Mouse (Mus musculus) gastrocnemius, postnatal 4 days (tissue): ENCODE data around the gene Hes5. TPM values are rescaled to one million over a fixed set of nuclear protein-coding genes. Genes with fewer than 3 reads are reported as not detected.

Experiments used
- DNase-seq, 2 experiments: peaks; one replicate each; pipeline ENCODE4 v3.0.0; 2021 to 2022; ENCODE audit warnings: low spot score in 2 of 2, mixed read lengths in 2 of 2
- total RNA-seq, 2 experiments: library from RNA; stranded (reverse); gene quantifications; 2 replicates each; pipeline ENCODE4 v1.2.3; 2021

Gene Hes5
- total RNA-seq, 2 experiments from 2014 or later: 0.49 to 0.67 TPM

DNA sequence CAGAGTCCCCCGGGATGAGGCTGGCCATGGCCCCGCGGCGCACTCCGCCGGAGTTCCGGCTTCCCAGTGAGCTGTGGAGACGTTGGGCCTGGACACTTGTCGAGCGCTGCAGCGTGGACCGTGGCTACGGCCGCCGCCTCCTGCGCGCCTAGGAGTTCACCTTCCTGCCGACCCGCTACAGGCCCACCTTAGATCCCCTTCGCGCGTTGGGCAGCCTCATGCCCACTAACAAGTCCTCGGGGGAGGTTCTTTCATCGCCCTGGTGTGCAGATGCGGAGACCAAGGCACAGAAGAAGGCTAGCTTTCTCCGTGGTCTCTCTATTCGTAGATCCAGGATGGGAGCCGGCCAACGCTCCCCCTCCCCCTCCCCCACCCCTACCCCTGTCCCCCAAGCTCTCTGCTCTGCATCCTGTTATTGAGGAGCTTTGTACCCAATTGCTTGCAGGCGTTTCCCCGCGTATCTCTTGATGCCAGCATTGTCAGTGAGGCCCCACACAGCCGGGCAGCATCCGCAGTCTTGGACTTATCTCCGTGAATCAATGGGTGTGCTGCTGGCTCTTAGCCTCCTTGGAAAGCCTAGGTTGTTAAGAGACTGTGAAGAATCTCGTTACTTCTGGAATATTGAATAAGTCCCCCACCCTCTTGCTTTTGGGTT lies 4.0 kb downstream of the Hes5 start:
- DNase-seq: no peak

DNA sequence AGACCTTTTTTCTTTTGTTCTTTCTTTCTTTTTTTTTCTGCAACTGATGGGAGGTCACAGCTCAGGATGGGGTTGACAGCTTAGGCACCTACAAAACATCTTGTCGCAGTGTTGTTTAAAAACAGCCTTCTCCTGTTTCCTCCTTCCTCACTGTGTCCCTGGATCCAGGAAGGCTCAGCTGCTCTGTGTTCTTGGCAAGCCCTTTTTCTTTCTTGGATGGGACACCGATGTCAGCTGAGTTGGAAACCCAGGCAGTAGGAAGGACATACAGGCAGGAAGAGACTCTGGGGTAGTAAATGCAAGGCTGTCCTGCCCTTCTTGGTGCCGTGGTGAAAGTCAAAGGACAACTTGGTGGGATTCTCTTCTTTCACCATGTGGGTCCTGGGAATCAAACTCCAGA lies 5.1 kb downstream of the Hes5 start:
- DNase-seq: no peak

DNA sequence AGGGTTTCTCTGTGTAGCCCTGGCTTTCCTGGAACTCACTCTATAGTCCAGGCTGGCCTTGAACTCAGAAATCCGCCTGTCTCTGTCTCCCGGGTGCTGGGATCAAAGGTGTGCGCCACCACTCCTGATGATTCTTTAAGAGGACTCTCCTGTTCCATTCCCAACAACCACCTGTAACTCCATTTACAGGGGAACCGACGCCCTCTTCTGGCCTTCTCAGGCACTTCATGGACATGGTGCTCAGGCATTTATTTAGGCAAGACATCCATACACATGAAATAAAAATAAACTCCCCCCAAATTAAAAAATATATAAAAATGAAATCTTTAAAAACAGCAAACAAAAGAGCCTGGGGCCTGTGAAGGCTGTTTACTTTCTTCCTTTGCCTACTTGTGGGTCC lies 6.5 kb downstream of the Hes5 start:
- DNase-seq: no peak

DNA sequence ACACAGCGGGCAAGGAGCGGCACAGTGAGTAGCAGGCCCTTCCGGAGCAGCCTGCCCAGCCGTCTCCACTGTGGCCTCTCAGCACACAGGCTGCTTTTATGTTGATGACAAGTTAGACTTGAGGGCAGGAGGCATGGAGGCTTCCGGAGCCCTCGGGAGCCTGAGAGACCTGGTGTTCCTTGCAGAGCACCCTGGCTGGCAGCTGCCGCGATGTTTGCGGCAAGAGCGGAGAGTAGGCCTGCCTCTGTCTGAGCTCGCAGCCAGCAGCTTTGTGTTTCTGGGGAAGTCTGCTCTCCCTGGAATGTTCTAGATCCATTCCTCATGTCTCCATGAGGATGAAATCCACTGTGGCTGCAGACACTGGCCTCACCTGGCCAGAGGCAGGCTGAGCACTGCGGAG lies 11.8 kb downstream of the Hes5 start:
- DNase-seq: no peak

DNA sequence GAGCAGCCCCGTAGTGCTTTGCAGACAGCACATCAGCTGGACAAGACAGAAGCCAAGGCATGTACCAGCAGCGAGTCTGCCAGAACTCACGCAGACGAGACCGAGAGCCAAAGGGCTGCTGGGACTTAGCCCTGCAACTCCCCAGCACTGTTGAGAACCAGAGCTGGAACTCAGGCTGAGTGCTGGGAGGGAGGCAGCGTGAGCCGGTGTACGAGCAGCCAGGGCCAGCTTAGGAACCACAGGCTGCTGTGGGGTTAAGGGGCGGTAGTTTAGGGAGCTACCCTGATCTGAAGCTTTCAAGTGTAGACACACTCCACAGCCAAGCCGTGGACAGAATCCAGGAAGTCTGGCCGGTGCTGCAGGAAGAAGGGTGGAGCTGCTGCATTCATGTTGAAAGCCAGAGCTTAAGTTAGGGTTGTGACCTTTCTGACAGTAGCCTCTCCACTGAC lies 13.5 kb downstream of the Hes5 start:
- DNase-seq: peak in 1 of 2 experiments; percentile 60

DNA sequence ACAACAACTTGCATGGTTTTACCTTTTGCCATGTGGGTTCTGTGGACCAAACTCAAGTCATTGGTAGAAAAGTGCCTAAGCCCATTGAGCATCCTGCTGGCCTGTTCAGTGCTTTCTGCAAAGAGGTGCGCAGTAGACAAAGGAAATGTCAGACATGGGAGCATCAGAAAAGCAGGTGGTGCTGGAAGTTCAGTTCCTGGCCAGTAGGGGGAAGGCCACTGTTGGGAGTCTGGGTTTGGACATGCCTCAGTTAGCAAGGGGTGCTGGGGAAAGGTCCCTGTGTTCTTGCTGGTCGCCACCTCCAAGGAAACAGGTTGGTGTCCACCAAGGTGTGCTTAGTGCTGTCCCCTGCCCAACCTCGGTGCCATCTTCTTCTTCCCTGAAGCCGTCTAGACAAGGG lies 19.4 kb downstream of the Hes5 start:
- DNase-seq: no peak

DNA sequence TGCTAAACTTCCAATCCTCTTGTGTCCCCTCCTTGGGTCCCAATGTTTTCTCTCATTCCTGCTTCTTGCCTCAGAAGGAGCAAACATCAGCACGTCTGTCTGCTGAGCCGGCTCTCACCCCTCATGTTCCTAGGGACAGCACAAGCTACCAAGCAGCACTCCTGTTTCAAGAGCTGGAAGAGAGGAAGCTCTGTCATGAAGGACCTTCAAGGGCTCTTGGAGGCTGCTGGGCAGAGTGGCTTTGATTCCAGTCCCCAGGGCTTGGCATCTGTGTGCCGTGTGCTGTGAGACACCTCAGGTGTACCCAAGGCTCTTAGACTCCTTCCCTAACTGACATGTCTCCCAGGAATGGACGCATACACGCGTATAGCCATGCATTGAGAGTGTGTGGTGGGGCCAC lies 20.4 kb downstream of the Hes5 start:
- no peak for DNase-seq

DNA sequence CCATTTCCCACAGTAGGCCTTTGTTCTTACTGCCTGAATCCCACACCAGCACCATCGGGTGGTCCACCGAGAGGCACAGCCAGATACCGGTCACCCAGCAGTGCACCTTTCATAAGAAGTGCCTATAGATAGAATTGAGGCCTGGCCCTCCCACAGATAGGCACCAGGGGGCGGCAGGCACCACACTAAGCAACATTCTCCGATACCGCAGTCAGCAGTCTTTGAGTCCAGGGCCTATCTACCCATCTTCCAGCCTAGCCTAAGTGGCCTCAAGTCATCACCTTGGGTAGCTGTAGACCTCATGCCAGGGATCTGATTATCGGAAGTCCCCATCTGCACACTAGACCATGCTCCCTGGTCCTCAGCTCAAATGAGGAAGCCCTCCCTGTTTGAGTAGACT lies 20.8 kb downstream of the Hes5 start:
- peak in 1 of 2 experiments; percentile 51 for DNase-seq

DNA sequence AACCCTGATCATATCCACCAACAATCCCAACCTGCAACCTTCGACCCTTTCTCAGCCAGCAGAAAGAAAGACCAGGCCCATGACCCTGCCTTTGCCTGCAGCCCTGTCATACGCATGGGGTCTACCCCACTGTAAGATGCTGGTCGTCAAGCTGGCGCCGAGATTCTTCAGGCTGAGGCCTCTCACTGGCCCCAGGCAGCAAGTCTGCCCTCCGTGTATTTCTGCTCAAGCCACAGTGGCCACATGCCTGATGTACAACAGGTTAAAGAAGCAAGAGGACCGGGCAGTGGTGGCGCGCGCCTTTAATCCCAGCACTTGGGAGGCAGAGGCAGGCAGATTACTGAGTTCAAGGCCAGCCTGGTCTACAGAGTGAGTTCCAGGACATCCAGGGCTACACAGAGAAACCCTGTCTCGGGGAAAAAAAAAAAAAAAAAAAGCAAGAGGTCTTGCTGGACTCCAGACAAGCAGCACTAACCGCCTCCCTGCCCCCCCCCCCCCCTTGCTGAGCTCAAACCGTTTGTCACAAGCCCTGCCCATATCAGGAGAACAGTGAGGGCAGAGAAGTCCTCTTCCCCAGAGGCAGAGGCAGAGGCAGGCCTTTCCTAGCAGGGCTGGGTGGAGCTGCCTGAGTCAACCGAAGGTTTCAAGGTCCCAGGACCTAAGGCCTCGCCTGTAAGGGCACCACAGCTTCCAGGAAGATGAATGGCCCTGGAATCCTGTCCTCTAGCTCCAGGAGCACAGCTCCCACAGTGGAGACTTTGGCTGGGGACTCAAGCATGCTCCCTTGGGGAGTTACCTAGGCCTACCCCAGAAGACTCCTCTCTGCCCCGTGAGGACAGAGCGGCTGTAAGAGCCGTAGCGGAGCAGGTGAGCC lies 21.8 kb downstream of the Hes5 start:
- DNase-seq: no peak

DNA sequence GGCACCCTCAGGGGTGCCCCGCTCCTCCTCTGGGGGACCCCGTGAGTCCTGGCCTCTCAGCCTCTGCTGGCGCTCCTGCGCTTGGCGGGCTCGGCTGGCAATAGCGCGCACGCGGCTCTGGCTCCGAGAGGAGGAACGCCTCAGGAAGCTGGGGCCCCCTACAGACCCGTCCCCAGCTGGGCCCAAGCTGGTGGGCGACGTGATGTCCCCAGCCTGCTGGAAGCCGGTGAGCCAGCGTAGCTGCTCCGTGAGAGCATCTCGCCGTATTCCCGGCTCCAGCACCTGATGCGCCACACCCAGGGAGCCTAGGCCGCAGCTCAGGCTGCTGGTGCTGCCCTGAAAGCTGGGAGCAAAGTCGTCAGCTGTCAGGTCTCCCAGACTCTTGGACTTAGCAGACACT lies 23.0 kb downstream of the Hes5 start:
- no peak for DNase-seq

DNA sequence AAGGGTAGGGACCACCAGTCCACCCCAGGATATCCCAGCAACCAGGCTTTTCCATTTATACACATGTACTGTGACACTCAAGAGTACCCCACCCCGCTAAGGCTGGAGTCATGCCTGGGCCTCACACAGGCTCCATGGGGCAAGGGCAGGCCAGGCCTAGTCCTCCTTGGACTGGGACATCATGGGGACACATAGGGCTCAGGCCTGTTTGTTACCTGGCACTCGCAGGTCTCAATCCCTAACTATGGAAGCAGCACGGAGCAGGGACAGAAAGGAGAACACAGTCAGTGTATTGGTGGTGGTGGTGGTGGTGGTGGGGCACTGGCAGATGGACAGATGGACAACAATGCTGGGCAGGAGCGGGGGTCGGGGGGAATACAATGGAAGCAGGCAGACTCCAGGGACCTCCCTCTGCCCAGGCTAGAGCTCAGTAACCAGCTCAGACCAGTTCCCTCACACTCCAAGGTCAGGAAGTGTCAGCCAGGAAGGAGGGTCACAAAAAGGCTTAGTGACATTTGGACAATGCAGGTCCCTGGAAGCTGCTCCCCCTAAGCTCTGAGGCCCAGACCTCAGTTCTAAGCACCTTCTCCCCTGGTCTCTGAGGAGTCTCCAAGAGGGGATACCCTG lies 24.5 kb downstream of the Hes5 start:
- DNase-seq: no peak

DNA sequence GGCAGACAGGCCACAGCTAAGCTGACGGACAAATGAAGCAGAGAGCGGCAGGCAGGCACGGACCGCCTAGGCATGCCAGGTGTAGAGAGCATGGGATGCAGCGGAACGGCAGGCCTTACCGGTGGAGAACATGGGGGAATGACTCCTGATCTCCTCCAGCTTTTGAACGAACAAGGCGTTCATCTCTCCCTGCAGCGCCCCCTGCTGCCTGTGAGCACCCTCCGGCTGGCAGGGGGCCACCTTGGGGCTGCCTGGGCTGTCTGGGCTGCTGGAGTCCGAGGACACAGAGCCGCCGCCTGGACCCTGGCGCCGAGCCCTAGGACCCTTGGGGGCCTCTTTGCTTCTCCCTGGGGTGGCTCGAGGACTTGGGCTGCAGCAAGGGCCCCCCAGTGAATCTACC lies 25.4 kb downstream of the Hes5 start:
- DNase-seq: peak; percentile 80 to 89

DNA sequence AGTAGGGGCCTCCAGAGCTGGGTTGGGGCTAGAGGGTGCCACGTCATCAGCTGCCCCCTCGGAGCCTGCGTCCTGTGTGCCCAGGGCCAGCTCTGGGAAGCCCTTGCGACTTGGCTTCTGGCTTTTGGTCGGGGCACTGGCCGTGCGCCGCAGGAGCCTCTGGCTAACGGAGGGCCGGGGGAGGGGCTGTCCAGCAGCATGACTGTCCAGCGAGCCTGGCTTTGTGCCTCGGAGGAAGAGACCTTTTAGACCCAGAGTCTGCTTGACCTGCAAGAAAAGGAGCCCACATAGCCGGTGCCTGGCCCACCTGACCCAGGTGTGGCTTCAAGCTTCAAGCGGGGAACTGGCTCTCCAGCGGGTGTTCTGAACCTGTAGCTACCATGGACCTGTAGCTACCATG lies 26.0 kb downstream of the Hes5 start:
- no peak for DNase-seq

DNA sequence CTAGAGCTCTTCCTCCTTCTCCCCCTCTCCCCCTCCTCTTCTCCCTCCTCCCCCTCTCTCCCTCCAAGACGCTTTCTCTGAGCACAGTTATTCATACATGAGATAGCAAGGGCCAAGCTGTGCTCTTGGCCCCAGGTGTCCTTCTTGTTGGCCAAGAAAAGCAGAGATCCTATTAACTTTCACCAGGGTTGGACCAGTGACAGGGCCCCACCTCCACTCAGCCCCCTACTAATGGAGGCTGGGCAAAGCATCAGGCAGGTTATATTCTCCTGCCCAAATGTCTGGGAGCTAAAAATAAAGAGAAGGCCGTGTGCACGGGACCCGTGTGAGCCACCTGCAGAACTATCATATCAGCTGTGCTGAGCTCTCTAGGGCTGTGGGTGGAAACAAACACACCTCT lies 34.2 kb downstream of the Hes5 start:
- DNase-seq: no peak

DNA sequence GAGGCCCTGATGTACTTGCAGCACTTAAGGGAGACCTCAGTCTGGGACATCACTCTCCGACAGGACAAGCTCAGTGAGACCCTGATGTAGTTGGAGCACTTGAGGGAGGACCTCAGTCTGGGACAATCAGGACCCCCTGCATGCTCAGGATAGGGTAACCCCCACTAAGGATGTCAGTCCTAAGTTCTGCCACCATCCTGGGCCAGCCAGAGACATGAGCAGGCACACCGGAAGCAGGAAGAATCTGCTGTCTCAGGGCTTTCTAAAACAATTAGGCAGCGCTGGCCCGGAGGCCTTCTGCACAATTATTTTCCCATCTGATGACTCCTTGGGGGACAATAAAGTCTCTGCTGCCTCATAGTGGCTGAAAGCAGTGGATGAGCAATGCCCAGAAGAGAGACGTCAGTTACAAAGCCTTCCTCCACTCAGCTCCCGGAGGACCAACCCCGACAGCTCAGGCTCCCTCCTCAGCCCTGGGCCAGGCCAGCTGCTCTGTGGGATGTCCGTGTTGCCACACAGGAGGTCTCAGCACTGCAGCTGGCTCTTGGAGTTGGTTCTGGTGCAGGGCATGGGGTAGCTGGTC lies 35.9 kb downstream of the Hes5 start:
- peak in 1 of 2 experiments; percentile 36 for DNase-seq

DNA sequence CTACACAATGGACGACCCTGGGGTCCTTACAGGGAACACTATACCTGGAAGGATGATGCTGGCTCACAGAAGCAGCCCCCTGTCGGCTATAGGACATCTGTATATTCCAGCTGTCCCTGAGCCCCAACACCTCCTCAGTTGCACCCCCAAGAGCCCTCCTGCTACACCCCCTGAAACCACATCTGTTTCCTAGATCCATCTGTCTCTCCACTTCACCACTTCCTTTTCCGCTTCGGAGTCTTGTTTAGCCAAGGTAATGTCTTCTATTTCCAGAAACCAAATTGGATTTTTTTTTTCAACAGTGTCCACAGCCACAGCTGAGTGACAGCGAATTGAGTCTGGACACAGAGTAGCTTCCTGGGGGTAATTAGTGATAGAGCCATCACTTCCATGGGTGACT lies 38.7 kb downstream of the Hes5 start:
- no peak for DNase-seq

DNA sequence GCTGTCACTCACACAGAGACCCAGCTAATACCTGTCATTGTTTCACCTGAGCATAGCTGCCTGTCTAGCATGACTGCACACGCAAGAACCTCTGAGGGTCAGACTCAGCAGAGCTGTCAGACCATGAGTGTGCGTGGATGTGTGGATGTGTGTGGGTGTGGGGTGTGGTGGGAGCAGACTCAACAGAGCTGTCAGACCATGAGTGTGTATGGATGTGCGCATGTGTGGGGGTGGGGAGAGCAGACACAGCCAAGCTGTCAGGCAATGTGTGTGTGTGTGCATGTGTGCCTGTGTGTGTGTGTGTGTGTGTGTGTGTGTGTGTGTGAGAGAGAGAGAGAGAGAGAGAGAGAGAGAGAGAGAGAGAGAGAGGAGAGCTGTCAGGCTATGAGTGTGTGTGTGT lies 44.6 kb downstream of the Hes5 start:
- no peak for DNase-seq

DNA sequence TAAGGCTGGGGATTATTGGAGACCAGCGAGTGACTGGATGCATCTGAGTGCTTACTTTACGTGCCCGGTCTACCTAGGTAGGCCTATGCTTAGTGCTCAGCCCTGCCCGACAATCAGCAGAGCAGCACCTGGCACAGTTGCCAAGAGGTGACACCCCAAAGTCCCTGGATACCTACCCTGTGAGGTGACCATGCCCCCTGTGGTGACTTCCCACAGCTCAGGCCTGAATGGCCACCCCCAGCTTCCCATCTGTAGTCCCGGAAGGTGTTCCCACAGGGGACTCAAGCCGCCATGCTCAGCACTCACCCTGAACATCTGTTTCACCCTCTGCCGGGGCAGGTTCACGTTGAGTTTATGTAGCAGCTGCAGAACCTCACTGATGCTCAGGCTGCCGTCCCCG lies 45.6 kb downstream of the Hes5 start:
- no peak for DNase-seq

DNA sequence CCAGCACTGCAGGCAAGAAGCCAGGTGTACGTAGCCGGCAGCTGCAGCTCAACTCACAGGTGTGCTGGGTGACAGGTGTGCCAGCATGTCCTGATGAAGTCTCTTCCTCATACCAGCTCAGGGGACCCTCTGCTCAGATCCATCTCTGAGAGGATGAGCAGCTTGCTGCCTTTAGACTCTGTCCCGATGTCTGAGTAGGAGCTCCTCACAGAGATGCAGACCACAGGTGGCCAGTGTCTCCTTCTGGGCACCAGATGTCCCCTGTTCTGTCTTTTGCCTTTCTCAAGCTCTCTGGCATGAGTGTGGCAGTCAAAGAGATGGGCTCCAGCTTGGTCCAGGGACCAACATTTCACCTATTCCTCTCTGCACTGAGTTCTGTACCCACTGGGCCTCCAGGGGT lies 46.9 kb downstream of the Hes5 start:
- no peak for DNase-seq

DNA sequence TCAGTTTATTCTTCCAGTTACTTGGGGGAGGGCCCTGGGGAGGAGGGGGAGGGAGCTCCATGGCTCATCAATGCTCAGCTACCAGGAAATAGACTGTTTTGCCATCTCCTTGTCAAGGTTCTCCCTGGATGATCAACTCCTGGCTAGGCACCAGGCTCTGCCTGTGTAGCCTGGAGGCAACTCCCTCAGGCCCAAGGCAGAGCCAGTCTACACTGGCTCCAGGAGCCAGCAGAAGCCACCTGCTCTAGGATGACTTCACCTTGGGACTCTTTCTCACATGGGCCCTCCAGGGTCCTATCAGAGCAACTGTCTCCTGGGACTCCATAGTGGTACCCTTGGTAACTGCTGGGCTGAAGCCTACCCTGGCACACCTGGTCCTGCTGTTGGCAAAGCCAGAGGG lies 47.4 kb downstream of the Hes5 start:
- no peak for DNase-seq

DNA sequence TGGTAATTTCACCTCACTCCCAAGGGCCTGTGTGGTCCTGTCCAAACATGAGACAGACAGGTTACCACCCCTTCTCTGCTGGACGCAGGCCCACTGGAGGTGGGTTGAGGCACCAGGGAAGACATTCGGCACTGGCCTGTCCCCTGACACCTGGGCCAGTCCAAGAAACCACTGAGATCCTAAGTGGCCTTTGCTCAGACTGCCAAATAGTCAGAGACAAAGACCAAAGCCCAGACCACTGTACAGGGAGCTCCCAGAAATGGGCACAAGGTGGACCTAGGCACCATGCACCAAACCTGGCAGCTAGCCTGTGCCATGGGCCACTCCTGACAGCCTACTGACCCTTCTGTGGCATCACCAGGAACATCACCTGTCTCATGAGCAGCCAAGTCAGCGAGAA lies 48.5 kb downstream of the Hes5 start:
- DNase-seq: no peak

DNA sequence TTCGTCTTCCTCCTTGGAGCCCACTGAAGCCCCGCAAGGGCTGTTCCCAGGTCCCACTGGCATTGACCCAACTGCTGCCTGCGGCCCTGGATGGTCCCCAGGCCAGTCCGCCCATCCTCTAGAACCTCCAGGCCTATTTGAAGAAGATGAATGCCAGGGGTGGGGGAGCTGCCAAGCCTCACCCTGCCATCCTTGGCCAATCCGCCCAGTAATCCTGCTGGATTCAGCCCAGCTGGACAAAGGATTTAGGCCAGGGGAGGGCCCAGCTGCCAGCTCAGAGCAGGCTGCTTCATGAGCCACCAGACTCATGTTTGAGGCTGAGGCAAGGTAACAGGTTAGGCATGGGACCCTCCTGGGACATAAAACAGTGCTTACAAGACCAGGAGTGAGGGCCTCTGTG lies 50.1 kb downstream of the Hes5 start:
- DNase-seq: peak in 1 of 2 experiments; percentile 40
